Mouse (Mus musculus): Measurements from ENCODE around the gene Nxph4. TPM values are rescaled to one million over a fixed set of nuclear protein-coding genes. Genes with fewer than 3 reads are reported as not detected.

Nxph4 gene
- polyA plus RNA-seq, 1 experiment from 2014 or later = 133 TPM

Other genes starting within 250 kb of the Nxph4 start
- gene Mbd6, start 245.5 kb downstream of the Nxph4 start, polyA plus RNA-seq (2015; fragmentation: Nextera tagmentation; extraction: Ambion mirVana) = 14.5 and 16.7 TPM in 2 replicates
- 103 and 110 TPM in 2 replicates for gene Mars, start 222.8 kb downstream of the Nxph4 start, polyA plus RNA-seq (2015; fragmentation: Nextera tagmentation; extraction: Ambion mirVana)
- gene Arhgap9, start 212.6 kb downstream of the Nxph4 start, polyA plus RNA-seq (2015; fragmentation: Nextera tagmentation; extraction: Ambion mirVana) = 1.0 and 1.4 TPM in 2 replicates
- gene Gli1, start 192.6 kb downstream of the Nxph4 start, polyA plus RNA-seq (2015; fragmentation: Nextera tagmentation; extraction: Ambion mirVana) = 2.2 and 2.9 TPM in 2 replicates
- not detected in 2 replicates for gene Inhbe, start 180.1 kb downstream of the Nxph4 start, polyA plus RNA-seq (2015; fragmentation: Nextera tagmentation; extraction: Ambion mirVana)
- not detected in 2 replicates for gene Inhbc, start 164.1 kb downstream of the Nxph4 start, polyA plus RNA-seq (2015; fragmentation: Nextera tagmentation; extraction: Ambion mirVana)
- 30.6 and 33.3 TPM in 2 replicates for gene R3hdm2, start 154.2 kb downstream of the Nxph4 start, polyA plus RNA-seq (2015; fragmentation: Nextera tagmentation; extraction: Ambion mirVana)
- 2.4 and 3.2 TPM in 2 replicates for gene Stac3, start 32.9 kb downstream of the Nxph4 start, polyA plus RNA-seq (2015; fragmentation: Nextera tagmentation; extraction: Ambion mirVana)
- gene Ndufa4l2, start 19.6 kb downstream of the Nxph4 start, polyA plus RNA-seq (2015; fragmentation: Nextera tagmentation; extraction: Ambion mirVana) = 10.1 and 10.6 TPM in 2 replicates
- gene Shmt2, start 12.1 kb downstream of the Nxph4 start, polyA plus RNA-seq (2015; fragmentation: Nextera tagmentation; extraction: Ambion mirVana) = 52.4 and 53.0 TPM in 2 replicates
- gene Lrp1, start 86.6 kb upstream of the Nxph4 start, polyA plus RNA-seq (2015; fragmentation: Nextera tagmentation; extraction: Ambion mirVana) = 80.9 and 110 TPM in 2 replicates
- 5.9 and 6.0 TPM in 2 replicates for gene Stat6, start 108.4 kb upstream of the Nxph4 start, polyA plus RNA-seq (2015; fragmentation: Nextera tagmentation; extraction: Ambion mirVana)
- 3.3 and 3.6 TPM in 2 replicates for gene Nemp1, start 132.3 kb upstream of the Nxph4 start, polyA plus RNA-seq (2015; fragmentation: Nextera tagmentation; extraction: Ambion mirVana)
- gene Nab2, start 134.0 kb upstream of the Nxph4 start, polyA plus RNA-seq (2015; fragmentation: Nextera tagmentation; extraction: Ambion mirVana) = 4.0 and 4.5 TPM in 2 replicates
- gene Myo1a, start 170.6 kb upstream of the Nxph4 start, polyA plus RNA-seq (2015; fragmentation: Nextera tagmentation; extraction: Ambion mirVana) = 0.88 and 0.96 TPM in 2 replicates
- 0.31 and 1.9 TPM in 2 replicates for gene Tac2, start 189.9 kb upstream of the Nxph4 start, polyA plus RNA-seq (2015; fragmentation: Nextera tagmentation; extraction: Ambion mirVana)
- 3.3 and 4.5 TPM in 2 replicates for gene Zbtb39, start 205.0 kb upstream of the Nxph4 start, polyA plus RNA-seq (2015; fragmentation: Nextera tagmentation; extraction: Ambion mirVana)
- 0.45 and 0.92 TPM in 2 replicates for gene Gpr182, start 217.2 kb upstream of the Nxph4 start, polyA plus RNA-seq (2015; fragmentation: Nextera tagmentation; extraction: Ambion mirVana)
- not detected in 2 replicates for gene Rdh1, start 225.2 kb upstream of the Nxph4 start, polyA plus RNA-seq (2015; fragmentation: Nextera tagmentation; extraction: Ambion mirVana)
- gene Rdh16f1, start 225.2 kb upstream of the Nxph4 start, polyA plus RNA-seq (2015; fragmentation: Nextera tagmentation; extraction: Ambion mirVana) = not detected in 2 replicates
- gene Rdh9, start 241.8 kb upstream of the Nxph4 start, polyA plus RNA-seq (2015; fragmentation: Nextera tagmentation; extraction: Ambion mirVana) = 0.14 and 0.20 TPM in 2 replicates